Mouse (Mus musculus): Measurements from ENCODE around the gene Ptgir.

The Ptgir gene

GRCm38 (mm10) chr7:16906281-16906680, at the start of gene Ptgir:
TSS of gene Ptgir (plus strand) at chr7:16906490.
- DNase-seq, result no peak

GRCm38 (mm10) chr7:16858336-16858735, 48.0 kb upstream of the Ptgir start:
- no peak for DNase-seq

- peak; percentile 64 for DNase-seq
These were observed 46.2 kb upstream of the Ptgir start for GRCm38 (mm10) chr7:16859902-16860651.

- no peak for DNase-seq
These were observed 38.8 kb upstream of the Ptgir start for GRCm38 (mm10) chr7:16867488-16867887.

GRCm38 (mm10) chr7:16869497-16869896, 36.8 kb upstream of the Ptgir start:
- peak; percentile 82 for DNase-seq

- DNase-seq, result no peak
These were observed 34.7 kb upstream of the Ptgir start for GRCm38 (mm10) chr7:16871600-16871999.

- DNase-seq, result no peak
These were observed 33.8 kb upstream of the Ptgir start for GRCm38 (mm10) chr7:16872478-16872877.

- no peak for DNase-seq
These were observed 32.9 kb upstream of the Ptgir start for GRCm38 (mm10) chr7:16873392-16873791.

- peak; percentile 72 for DNase-seq
These were observed 32.1 kb upstream of the Ptgir start for GRCm38 (mm10) chr7:16874190-16874589.

- peak; percentile 99 for DNase-seq
These were observed 31.5 kb upstream of the Ptgir start for GRCm38 (mm10) chr7:16874756-16875309.

- no peak for DNase-seq
These were observed 31.2 kb upstream of the Ptgir start, which contains the start of gene Dact3 for GRCm38 (mm10) chr7:16875310-16875325. TSS of gene Dact3 (plus strand) at chr7:16875317.

GRCm38 (mm10) chr7:16875326-16875725, 31.0 kb upstream of the Ptgir start:
- no peak for DNase-seq

GRCm38 (mm10) chr7:16876006-16876405, 30.3 kb upstream of the Ptgir start:
- DNase-seq, result no peak

GRCm38 (mm10) chr7:16876608-16877007, 29.7 kb upstream of the Ptgir start:
- no peak for DNase-seq

- no peak for DNase-seq
These were observed 28.6 kb upstream of the Ptgir start for GRCm38 (mm10) chr7:16877717-16878116.

GRCm38 (mm10) chr7:16879796-16880547, 26.3 kb upstream of the Ptgir start:
- DNase-seq, result no peak

GRCm38 (mm10) chr7:16880615-16881014, 25.7 kb upstream of the Ptgir start:
- DNase-seq, result no peak

- DNase-seq, result no peak
These were observed 23.1 kb upstream of the Ptgir start for GRCm38 (mm10) chr7:16883162-16883561.

GRCm38 (mm10) chr7:16884334-16884733, 22.0 kb upstream of the Ptgir start:
- DNase-seq, result no peak

- no peak for DNase-seq
These were observed 21.0 kb upstream of the Ptgir start for GRCm38 (mm10) chr7:16885271-16885776.

- DNase-seq, result no peak
These were observed 20.4 kb upstream of the Ptgir start for GRCm38 (mm10) chr7:16885905-16886304.

GRCm38 (mm10) chr7:16890536-16890935, 15.8 kb upstream of the Ptgir start:
- DNase-seq, result no peak

GRCm38 (mm10) chr7:16890944-16891343, 15.3 kb upstream of the Ptgir start:
- DNase-seq, result no peak

GRCm38 (mm10) chr7:16891641-16892351, 14.5 kb upstream of the Ptgir start, which contains the start of gene Gng8:
TSS of gene Gng8 (plus strand) at chr7:16891786.
- DNase-seq, result peak; percentile 92
